Mouse (Mus musculus): Measurements from ENCODE around the gene Cyb5r3. TPM values are rescaled to one million over a fixed set of nuclear protein-coding genes. Genes with fewer than 3 reads are reported as not detected.

The Cyb5r3 gene
- total and polyA plus RNA-seq, 3 experiments, result 22.6 to 67.0 TPM; not detected in 1

GRCm38 (mm10) chr15:83169772-83170722 is 2.3 kb downstream of the Cyb5r3 start:
- TF ChIP-seq JUND (IDR thresholded peaks at IDR 0.05; ENCODE audit: low read depth, low read length), result no peak
- TF ChIP-seq SMC3 (IDR thresholded peaks at IDR 0.05; ENCODE audit: low read depth, low read length), result 0 out of 2 replicates have a peak, but pooled peaks have one; percentile 0
- TF ChIP-seq BHLHE40 (IDR thresholded peaks at IDR 0.05; ENCODE audit: borderline replicate concordance, low read depth, low read length), result no peak
- no peak for TF ChIP-seq KAT2A (conservative IDR thresholded peaks at IDR 0.05; ENCODE audit: low read depth, low read length)
- TF ChIP-seq EP300 (IDR thresholded peaks at IDR 0.05; ENCODE audit: low read depth in 1 of 2, low read length in 2 of 2), result peak in 1 of 2 experiments; percentile 46; a peak in 1 of 4 replicates
- TF ChIP-seq TCF12 (IDR thresholded peaks at IDR 0.05; ENCODE audit: low read depth, low read length), result peak; percentile 61
- TF ChIP-seq MAZ (IDR thresholded peaks at IDR 0.05; ENCODE audit: low read depth, low read length), result 0 out of 2 replicates have a peak, but pooled peaks have one; percentile 22
- TF ChIP-seq GATA1 (IDR thresholded peaks at IDR 0.05; ENCODE audit: low read depth, low read length), result peak; percentile 38; the same call in 1 of the 2 replicates
- TF ChIP-seq TAL1 (IDR thresholded peaks at IDR 0.05; ENCODE audit: low read length), result peak; percentile 80
- no peaks in the 10 kb centered on the region; the same call in 1 of the 2 replicates for H3K79me2 ChIP-seq (ENCODE audit: control insufficient read depth, insufficient read depth, low read length, poor library complexity)
- H3K36me3 ChIP-seq (ENCODE audit: control insufficient read depth in 1 of 2, insufficient read depth in 2 of 2, low read length in 2 of 2), result peaks cover 0 to 15% of the 10 kb centered on the region in 2 experiments; a peak in 2 of 4 replicates
- H3K4me1 ChIP-seq (ENCODE audit: control insufficient read depth in 1 of 2, insufficient read depth in 2 of 2, low read length in 2 of 2), result peaks cover 7 to 24% of the 10 kb centered on the region in 2 experiments
- H3K4me3 ChIP-seq (ENCODE audit: control insufficient read depth in 1 of 2, insufficient read depth in 1 of 2, low read depth in 2 of 2, low read length in 2 of 2), result no peak overlapping the region
- no peaks in the 10 kb centered on the region for H3K27me3 ChIP-seq (ENCODE audit: control insufficient read depth in 1 of 2, insufficient read depth in 2 of 2, low read length in 2 of 2)
- no peaks in the 10 kb centered on the region for H3K9me3 ChIP-seq (replicated peaks; ENCODE audit: insufficient read depth, low read length)
- peak; percentile 48 for DNase-seq (ENCODE audit: low read depth, low spot score)
- no peak overlapping the region for H3K9ac ChIP-seq (ENCODE audit: control insufficient read depth, low read depth, low read length, poor library complexity, severe bottlenecking)
- peak overlapping the region; percentile 29; the same call in 1 of the 2 replicates for H3K27ac ChIP-seq (ENCODE audit: control insufficient read depth, low read depth, low read length)

GRCm38 (mm10) chr15:83168875-83169771 is 3.3 kb downstream of the Cyb5r3 start:
- no peak for TF ChIP-seq TBP (IDR thresholded peaks at IDR 0.05; ENCODE audit: low read depth, low read length)
- no peak for TF ChIP-seq ETS1 (IDR thresholded peaks at IDR 0.05; ENCODE audit: low read depth, low read length)
- TF ChIP-seq CTCF (IDR thresholded peaks at IDR 0.05 in 2 of 3, conservative IDR thresholded peaks at IDR 0.05 in 1 of 3; ENCODE audit: control insufficient read depth in 1 of 3, insufficient read depth in 1 of 3, low read depth in 2 of 3, low read length in 3 of 3, poor library complexity in 1 of 3, severe bottlenecking in 1 of 3), result no peak
- TF ChIP-seq TAL1 (IDR thresholded peaks at IDR 0.05; ENCODE audit: low read length), result no peak
- no peak for TF ChIP-seq ELF1 (IDR thresholded peaks at IDR 0.05; ENCODE audit: low read depth, low read length)
- TF ChIP-seq UBTF (IDR thresholded peaks at IDR 0.05; ENCODE audit: borderline replicate concordance, insufficient read depth, low read depth, low read length), result no peak
- no peak for TF ChIP-seq ZC3H11A (IDR thresholded peaks at IDR 0.05; ENCODE audit: low read depth, low read length)
- TF ChIP-seq ZNF384 (IDR thresholded peaks at IDR 0.05; ENCODE audit: low read depth, low read length), result no peak
- TF ChIP-seq MXI1 (IDR thresholded peaks at IDR 0.05; ENCODE audit: low read depth, low read length), result no peak
- no peak for TF ChIP-seq MYC (IDR thresholded peaks at IDR 0.05; ENCODE audit: low read depth, low read length)
- TF ChIP-seq MEF2A (IDR thresholded peaks at IDR 0.05; ENCODE audit: extremely low read depth, insufficient replicate concordance, low read depth, low read length, poor library complexity, severe bottlenecking), result no peak
- TF ChIP-seq ZKSCAN1 (IDR thresholded peaks at IDR 0.05; ENCODE audit: low read depth, low read length), result no peak
- TF ChIP-seq MAX (IDR thresholded peaks at IDR 0.05; ENCODE audit: low read length), result no peak
- TF ChIP-seq POLR2A (IDR thresholded peaks at IDR 0.05; ENCODE audit: control insufficient read depth in 1 of 2, insufficient read depth in 1 of 2, low read depth in 1 of 2, low read length in 2 of 2, poor library complexity in 1 of 2), result no peak
- no peak for TF ChIP-seq ZMIZ1 (IDR thresholded peaks at IDR 0.05; ENCODE audit: low read depth, low read length)
- TF ChIP-seq TCF12 (IDR thresholded peaks at IDR 0.05; ENCODE audit: low read depth, low read length), result no peak
- TF ChIP-seq USF2 (IDR thresholded peaks at IDR 0.05; ENCODE audit: borderline replicate concordance in 1 of 2, insufficient read depth in 1 of 2, low read depth in 1 of 2, low read length in 2 of 2), result no peak
- no peak for TF ChIP-seq MAFK (IDR thresholded peaks at IDR 0.05; ENCODE audit: borderline replicate concordance, low read depth, low read length)
- no peak for TF ChIP-seq JUND (IDR thresholded peaks at IDR 0.05; ENCODE audit: low read depth, low read length)
- Histone ChIP-seq H3K9me3 (replicated peaks; ENCODE audit: insufficient read depth, low read length) (no peaks in the 10 kb centered on the region), H3K36me3 (ENCODE audit: control insufficient read depth in 1 of 2, insufficient read depth in 2 of 2, low read length in 2 of 2) (peaks cover 0 to 15% of the 10 kb centered on the region in 2 experiments; a peak in 2 of 4 replicates), H3K9ac (ENCODE audit: control insufficient read depth, low read depth, low read length, poor library complexity, severe bottlenecking) (no peak overlapping the region), H3K27ac (ENCODE audit: control insufficient read depth, low read depth, low read length) (no peak overlapping the region), H3K27me3 (ENCODE audit: control insufficient read depth in 1 of 2, insufficient read depth in 2 of 2, low read length in 2 of 2) (no peaks in the 10 kb centered on the region), H3K4me1 (ENCODE audit: control insufficient read depth in 1 of 2, insufficient read depth in 2 of 2, low read length in 2 of 2) (peaks cover 7 to 27% of the 10 kb centered on the region in 2 experiments), H3K4me3 (ENCODE audit: control insufficient read depth in 1 of 2, insufficient read depth in 1 of 2, low read depth in 2 of 2, low read length in 2 of 2) (no peak overlapping the region), H3K79me2 (ENCODE audit: control insufficient read depth, insufficient read depth, low read length, poor library complexity) (no peaks in the 10 kb centered on the region; the same call in 1 of the 2 replicates)
- DNase-seq (ENCODE audit: low read depth, low spot score), result no peak
